Mouse (Mus musculus) embryonic fibroblast, embryonic 13.5 days (primary cell): ENCODE measurements around the gene Cdkn2d. TPM values are rescaled to one million over a fixed set of nuclear protein-coding genes. Genes with fewer than 3 reads are reported as not detected.
A peak's percentile ranks its signal among the peaks of the same experiment; 100 is the strongest.
"Not testable (repeated sequence)": the region's sequence is repeated elsewhere in the genome, so short reads cannot be mapped to it uniquely, and the experiment has no call there.

Experiments
- H3K27ac ChIP-seq: 2 replicates; pipeline ENCODE4 v1.5.1; 2012; ENCODE audit warnings: low read length, control low read depth, inconsistent platforms; ENCODE audit not compliant: insufficient read depth
- H3K4me1 ChIP-seq: 2 replicates; pipeline ENCODE4 v1.6.1; 2011; ENCODE audit warnings: low read length; ENCODE audit not compliant: control insufficient read depth, insufficient read depth
- H3K4me3 ChIP-seq: 2 replicates; pipeline ENCODE4 v1.5.1; 2011; ENCODE audit warnings: mild to moderate bottlenecking, control low read depth, low read length; ENCODE audit not compliant: insufficient read depth
- CTCF ChIP-seq: IDR thresholded peaks from 2 replicates; pipeline ENCODE4 v1.5.1; 2011; ENCODE audit warnings: mild to moderate bottlenecking, control low read depth, low read length, moderate library complexity, borderline replicate concordance; ENCODE audit not compliant: insufficient read depth
- POLR2A ChIP-seq: IDR thresholded peaks from 2 replicates; pipeline ENCODE4 v1.6.1; 2011; ENCODE audit warnings: low read depth, mild to moderate bottlenecking, control low read depth, low read length, moderate library complexity
- polyA plus RNA-seq: library from polyadenylated mRNA; stranded (reverse); fragments of >200 nt; gene quantifications from 2 replicates; pipeline ENCODE4 v1.2.4, GENCODE M21; 2011; ENCODE audit warnings: low read depth; ENCODE audit not compliant: missing spikeins, insufficient read length

The Cdkn2d gene
- polyA plus RNA-seq, 1 experiment: 16.5 TPM

DNA sequence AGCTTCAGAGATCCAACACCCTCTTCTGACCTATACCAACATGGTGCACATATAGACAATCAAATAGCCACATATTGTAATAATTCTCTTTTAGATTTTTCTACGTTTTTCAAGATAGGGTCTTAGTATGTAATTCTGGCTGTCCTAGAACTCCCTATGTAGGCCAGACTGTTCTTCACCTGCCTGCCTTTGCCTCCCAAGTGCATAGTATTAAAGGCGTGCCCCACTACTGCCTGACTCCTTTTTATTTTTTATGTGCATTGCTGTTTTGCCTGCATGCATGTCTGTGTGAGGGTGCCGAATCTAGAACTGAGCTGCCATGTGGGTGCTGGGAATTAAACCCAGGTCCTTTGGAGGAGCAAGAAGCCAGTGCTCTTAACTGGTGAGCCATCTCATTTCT lies 1.1 kb upstream of the Cdkn2d start:
- H3K4me3 ChIP-seq: no peak overlapping the region
- no peak overlapping the region for H3K27ac ChIP-seq
- peaks cover 6% of the 10 kb centered on the region; the same call in 1 of the 2 replicates for H3K4me1 ChIP-seq
- TF ChIP-seq CTCF: no peak
- TF ChIP-seq POLR2A: no peak

DNA sequence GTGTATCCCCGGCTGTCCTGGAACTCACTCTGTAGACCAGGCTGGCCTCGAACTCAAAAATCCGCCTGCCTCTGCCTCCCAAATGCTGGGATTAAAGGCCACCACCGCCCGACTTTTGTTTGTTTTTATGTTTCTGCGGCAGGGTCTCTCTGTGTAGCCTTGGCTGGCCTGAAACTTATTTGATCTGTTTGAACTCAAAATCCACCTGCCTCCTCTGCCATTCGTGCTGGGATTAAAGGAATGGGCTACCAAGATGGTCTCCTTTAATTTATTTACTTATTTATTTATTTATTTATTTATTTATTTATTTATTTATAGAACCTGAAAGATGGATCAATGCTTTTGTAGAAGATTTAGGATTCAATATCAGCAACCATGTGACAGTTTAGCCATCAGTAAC lies 661 bp upstream of the Cdkn2d start:
- H3K4me1 ChIP-seq: not testable (repeated sequence)
- H3K4me3 ChIP-seq: peak overlapping the region; percentile 26
- H3K27ac ChIP-seq: peak overlapping the region; percentile 38

GRCm38 (mm10) chr9:21290589-21290988 lies 618 bp downstream of the Cdkn2d start:
- H3K4me1 ChIP-seq: peaks cover 13% of the 10 kb centered on the region
- peak overlapping the region; percentile 26; the same call in 1 of the 2 replicates for H3K27ac ChIP-seq
- peak overlapping the region; percentile 94 for H3K4me3 ChIP-seq
- TF ChIP-seq CTCF: no peak
- no peak for TF ChIP-seq POLR2A

DNA sequence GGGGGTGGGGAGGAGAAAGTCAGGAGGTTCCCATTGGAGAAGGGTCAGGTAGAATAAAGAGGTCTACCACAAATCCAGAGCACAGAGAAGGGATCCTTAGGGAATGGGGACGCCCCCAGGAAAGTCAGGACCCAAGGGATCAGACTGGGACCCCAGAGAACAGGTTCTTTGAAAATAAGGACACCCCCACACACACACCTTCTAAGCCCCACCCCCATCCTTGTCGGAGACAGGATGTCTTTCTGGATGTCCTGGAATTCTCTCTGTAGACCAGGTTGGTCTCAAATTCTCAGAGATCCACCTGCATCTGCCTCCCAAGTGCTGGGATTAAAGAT lies 1.9 kb downstream of the Cdkn2d start:
- H3K4me1 ChIP-seq: peaks cover 13% of the 10 kb centered on the region
- H3K4me3 ChIP-seq: peak overlapping the region; percentile 94
- no peak overlapping the region for H3K27ac ChIP-seq
- TF ChIP-seq CTCF (no peak), POLR2A (no peak)

GRCm38 (mm10) chr9:21288404-21289336 lies 2.5 kb downstream of the Cdkn2d start:
- peak overlapping the region; percentile 14; the same call in 1 of the 2 replicates for H3K4me3 ChIP-seq
- peaks cover 13% of the 10 kb centered on the region for H3K4me1 ChIP-seq
- peak overlapping the region; percentile 87 for H3K27ac ChIP-seq
- no peak for TF ChIP-seq POLR2A
- no peak for TF ChIP-seq CTCF

GRCm38 (mm10) chr9:21287571-21288402 lies 3.4 kb downstream of the Cdkn2d start, which contains the start of gene Kri1:
Gene Kri1 (minus strand): TSS chr9:21287969.
- TF ChIP-seq POLR2A: peak; percentile 96
- no peak for TF ChIP-seq CTCF
- H3K4me3 ChIP-seq: peak within 1 kb of the TSS; percentile 88

GRCm38 (mm10) chr9:21286753-21287152 lies 4.5 kb downstream of the Cdkn2d start:
- Histone ChIP-seq H3K4me3 (peak overlapping the region; percentile 88), H3K27ac (peak overlapping the region; percentile 78; the same call in 1 of the 2 replicates), H3K4me1 (peaks cover 13% of the 10 kb centered on the region)
- TF ChIP-seq POLR2A (no peak), CTCF (no peak)

More at GRCm38 (mm10) chr9:21287571-21288402, 3.4 kb downstream of the Cdkn2d start, which contains the start of gene Kri1:
- H3K27ac ChIP-seq: peak within 1 kb of the TSS; percentile 87
- peaks cover 13% of the 10 kb centered on the region for H3K4me1 ChIP-seq

GRCm38 (mm10) chr9:21283994-21284393 lies 7.2 kb downstream of the Cdkn2d start:
- no peak overlapping the region for H3K4me3 ChIP-seq
- TF ChIP-seq POLR2A (no peak), CTCF (no peak)
- no peak overlapping the region for H3K27ac ChIP-seq
- peaks cover 10% of the 10 kb centered on the region for H3K4me1 ChIP-seq

GRCm38 (mm10) chr9:21283591-21283990 lies 7.6 kb downstream of the Cdkn2d start:
- H3K4me1 ChIP-seq: peaks cover 7% of the 10 kb centered on the region
- TF ChIP-seq POLR2A (no peak), CTCF (no peak)
- H3K4me3 ChIP-seq: no peak overlapping the region
- H3K27ac ChIP-seq: no peak overlapping the region

DNA sequence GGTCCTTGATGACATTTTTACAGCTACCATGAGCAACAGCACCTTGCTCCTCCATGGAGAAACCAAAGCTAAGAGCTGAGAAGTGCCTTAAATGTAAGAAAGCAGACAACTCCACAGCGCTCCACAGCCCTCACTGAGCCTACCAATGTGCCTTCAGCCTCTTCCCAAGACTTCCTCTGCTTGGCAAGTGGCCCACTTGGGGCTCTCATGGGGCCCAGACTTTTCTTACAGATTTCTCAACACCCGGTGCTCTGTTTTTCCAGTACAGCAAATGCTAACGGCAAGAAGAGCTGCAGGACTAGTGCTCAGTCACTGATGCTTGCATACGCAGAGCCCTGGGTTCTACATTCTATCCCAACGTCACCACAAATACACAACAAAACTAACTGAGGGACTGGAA lies 13.4 kb downstream of the Cdkn2d start:
- Histone ChIP-seq H3K4me3 (no peak overlapping the region), H3K27ac (no peak overlapping the region), H3K4me1 (no peaks in the 10 kb centered on the region)
- TF ChIP-seq POLR2A (no peak), CTCF (no peak)
